Mouse (Mus musculus): Measurements from ENCODE around the gene Clec4e. TPM values are rescaled to one million over a fixed set of nuclear protein-coding genes. Genes with fewer than 3 reads are reported as not detected.
"Not testable (repeated sequence)": the region's sequence is repeated elsewhere in the genome, so short reads cannot be mapped to it uniquely, and the experiment has no call there.

Clec4e gene
- 1.1 and 1.2 TPM in 2 replicates for polyA plus RNA-seq (2015; fragmentation: Nextera tagmentation; extraction: Ambion mirVana)

GRCm38 (mm10) chr6:123289753-123290152 lies at the start of gene Clec4e:
Gene Clec4e (minus strand): TSS chr6:123289870.
- Histone ChIP-seq H3K4me1 (replicated peaks) (peaks cover 35% of the 10 kb centered on the region), H3K27me3 (no peaks in the 10 kb centered on the region), H3K4me3 (replicated peaks) (no peak within 1 kb of the TSS), H3K27ac (replicated peaks) (peak within 1 kb of the TSS; percentile 42; the same call in 1 of the 2 replicates), H3K9me3 (replicated peaks) (no peaks in the 10 kb centered on the region), H3K36me3 (replicated peaks) (no peaks in the 10 kb centered on the region), H3K4me2 (peak within 1 kb of the TSS; percentile 25; the same call in 1 of the 2 replicates), H3K9ac (no peak within 1 kb of the TSS)
- no peak for ATAC-seq (ENCODE audit: insufficient read depth)
- 33% methylated on average over 4 of the region's 4 CpGs for WGBS (ENCODE audit: insufficient replicate concordance)

GRCm38 (mm10) chr6:123332503-123332902 lies 42.8 kb upstream of the Clec4e start:
- Histone ChIP-seq H3K4me3 (replicated peaks) (no peak overlapping the region), H3K9me3 (replicated peaks) (no peaks in the 10 kb centered on the region), H3K27ac (replicated peaks) (no peak overlapping the region), H3K27me3 (no peaks in the 10 kb centered on the region), H3K4me2 (no peak overlapping the region), H3K4me1 (replicated peaks) (no peaks in the 10 kb centered on the region), H3K9ac (no peak overlapping the region), H3K36me3 (replicated peaks) (no peaks in the 10 kb centered on the region)
- 41% methylated on average over 2 of the region's 2 CpGs for WGBS (ENCODE audit: insufficient replicate concordance)
- ATAC-seq (ENCODE audit: insufficient read depth) = no peak

- 70% methylated on average over 2 of the region's 2 CpGs for WGBS (ENCODE audit: insufficient replicate concordance)
- H3K27ac ChIP-seq (replicated peaks) = no peak within 1 kb of the TSS
- ATAC-seq (ENCODE audit: insufficient read depth) = no peak
- no peak within 1 kb of the TSS for H3K4me2 ChIP-seq
- no peak within 1 kb of the TSS for H3K4me3 ChIP-seq (replicated peaks)
- H3K4me1 ChIP-seq (replicated peaks) = peaks cover 11% of the 10 kb centered on the region
- no peaks in the 10 kb centered on the region for H3K36me3 ChIP-seq (replicated peaks)
- H3K9ac ChIP-seq = no peak within 1 kb of the TSS
- H3K27me3 ChIP-seq = no peaks in the 10 kb centered on the region
- H3K9me3 ChIP-seq (replicated peaks) = no peaks in the 10 kb centered on the region
Measured at GRCm38 (mm10) chr6:123308033-123308432, 18.4 kb upstream of the Clec4e start, which contains the start of gene Vmn2r19. Gene Vmn2r19 (plus strand): TSS chr6:123308333.

GRCm38 (mm10) chr6:123306315-123306714 lies 16.6 kb upstream of the Clec4e start:
- not testable (repeated sequence) for H3K9ac ChIP-seq; H3K27me3 ChIP-seq; H3K4me2 ChIP-seq; H3K9me3 ChIP-seq (replicated peaks); H3K27ac ChIP-seq (replicated peaks); H3K4me3 ChIP-seq (replicated peaks); H3K36me3 ChIP-seq (replicated peaks)
- 31% methylated on average over 7 of the region's 7 CpGs for WGBS (ENCODE audit: insufficient replicate concordance)
- peaks cover 11% of the 10 kb centered on the region for H3K4me1 ChIP-seq (replicated peaks)
- ATAC-seq (ENCODE audit: insufficient read depth) = peak; percentile 49; the same call in 1 of the 2 replicates

GRCm38 (mm10) chr6:123296687-123297086 lies 7.0 kb upstream of the Clec4e start:
- ATAC-seq (ENCODE audit: insufficient read depth) = no peak
- Histone ChIP-seq H3K27ac (replicated peaks) (no peak overlapping the region), H3K9me3 (replicated peaks) (no peaks in the 10 kb centered on the region), H3K4me3 (replicated peaks) (no peak overlapping the region; the same call in 1 of the 2 replicates), H3K36me3 (replicated peaks) (no peaks in the 10 kb centered on the region), H3K4me1 (replicated peaks) (peaks cover 31% of the 10 kb centered on the region), H3K27me3 (no peaks in the 10 kb centered on the region), H3K4me2 (no peak overlapping the region), H3K9ac (no peak overlapping the region)
- 37% methylated on average over 1 of the region's 1 CpGs for whole genome bisulfite sequencing (ENCODE audit: insufficient replicate concordance)

- H3K9ac ChIP-seq; H3K36me3 ChIP-seq (replicated peaks); H3K9me3 ChIP-seq (replicated peaks); H3K4me3 ChIP-seq (replicated peaks); H3K27me3 ChIP-seq: not testable (repeated sequence)
- ATAC-seq (ENCODE audit: insufficient read depth) = peak; percentile 33
- peak overlapping the region; percentile 55 for H3K4me2 ChIP-seq
- H3K27ac ChIP-seq (replicated peaks) = peak overlapping the region; percentile 88
- 36% methylated on average over 11 of the region's 11 CpGs for WGBS (ENCODE audit: insufficient replicate concordance)
- H3K4me1 ChIP-seq (replicated peaks) = peaks cover 51% of the 10 kb centered on the region
Measured at GRCm38 (mm10) chr6:123293509-123293908, 3.8 kb upstream of the Clec4e start.

GRCm38 (mm10) chr6:123292751-123293400 lies 3.2 kb upstream of the Clec4e start:
- peak overlapping the region; percentile 41; the same call in 1 of the 2 replicates for H3K9ac ChIP-seq

GRCm38 (mm10) chr6:123288931-123289330 lies 739 bp downstream of the Clec4e start:
- H3K4me3 ChIP-seq (replicated peaks) = no peak overlapping the region
- H3K9me3 ChIP-seq (replicated peaks) = no peaks in the 10 kb centered on the region
- H3K9ac ChIP-seq = no peak overlapping the region
- peak overlapping the region; percentile 42; the same call in 1 of the 2 replicates for H3K27ac ChIP-seq (replicated peaks)
- no peaks in the 10 kb centered on the region for H3K36me3 ChIP-seq (replicated peaks)
- peaks cover 31% of the 10 kb centered on the region for H3K4me1 ChIP-seq (replicated peaks)
- H3K4me2 ChIP-seq = peak overlapping the region; percentile 25; the same call in 1 of the 2 replicates
- 21% methylated on average over 10 of the region's 10 CpGs for WGBS (ENCODE audit: insufficient replicate concordance)
- ATAC-seq (ENCODE audit: insufficient read depth) = no peak
- H3K27me3 ChIP-seq = no peaks in the 10 kb centered on the region

More at GRCm38 (mm10) chr6:123292751-123293400, 3.2 kb upstream of the Clec4e start:
- Histone ChIP-seq H3K27me3 (no peaks in the 10 kb centered on the region), H3K27ac (replicated peaks) (peak overlapping the region; percentile 99), H3K4me3 (replicated peaks) (0 out of 2 replicates have a peak overlapping the region, but pooled peaks have one; percentile 13), H3K9me3 (replicated peaks) (no peaks in the 10 kb centered on the region), H3K4me1 (replicated peaks) (peaks cover 51% of the 10 kb centered on the region), H3K36me3 (replicated peaks) (no peaks in the 10 kb centered on the region), H3K4me2 (peak overlapping the region; percentile 59)
- 67% methylated on average over 1 of the region's 1 CpGs for WGBS (ENCODE audit: insufficient replicate concordance)
- ATAC-seq (ENCODE audit: insufficient read depth) = peak; percentile 99

GRCm38 (mm10) chr6:123286311-123286710 lies 3.4 kb downstream of the Clec4e start:
- Histone ChIP-seq H3K4me1 (replicated peaks) (peaks cover 19% of the 10 kb centered on the region), H3K27ac (replicated peaks) (no peak overlapping the region), H3K36me3 (replicated peaks) (no peaks in the 10 kb centered on the region), H3K4me2 (no peak overlapping the region), H3K9ac (no peak overlapping the region), H3K9me3 (replicated peaks) (no peaks in the 10 kb centered on the region), H3K27me3 (no peaks in the 10 kb centered on the region), H3K4me3 (replicated peaks) (no peak overlapping the region)
- ATAC-seq (ENCODE audit: insufficient read depth) = no peak
- 21% methylated on average over 2 of the region's 2 CpGs for WGBS (ENCODE audit: insufficient replicate concordance)

GRCm38 (mm10) chr6:123279443-123279842 lies 10.2 kb downstream of the Clec4e start:
- H3K4me3 ChIP-seq (replicated peaks) = no peak overlapping the region
- no peak overlapping the region for H3K4me2 ChIP-seq
- H3K9me3 ChIP-seq (replicated peaks) = no peaks in the 10 kb centered on the region
- 77% methylated on average over 2 of the region's 2 CpGs for WGBS (ENCODE audit: insufficient replicate concordance)
- H3K27me3 ChIP-seq = no peaks in the 10 kb centered on the region
- no peaks in the 10 kb centered on the region for H3K4me1 ChIP-seq (replicated peaks)
- no peak for ATAC-seq (ENCODE audit: insufficient read depth)
- H3K36me3 ChIP-seq (replicated peaks) = no peaks in the 10 kb centered on the region
- H3K9ac ChIP-seq = no peak overlapping the region
- H3K27ac ChIP-seq (replicated peaks) = no peak overlapping the region

GRCm38 (mm10) chr6:123266945-123267344 lies 22.7 kb downstream of the Clec4e start:
- 18% methylated on average over 5 of the region's 5 CpGs for WGBS (ENCODE audit: insufficient replicate concordance)
- no peak overlapping the region for H3K4me2 ChIP-seq
- H3K27ac ChIP-seq (replicated peaks) = no peak overlapping the region
- H3K36me3 ChIP-seq (replicated peaks) = no peaks in the 10 kb centered on the region
- no peak overlapping the region for H3K9ac ChIP-seq
- H3K9me3 ChIP-seq (replicated peaks) = no peaks in the 10 kb centered on the region
- no peaks in the 10 kb centered on the region for H3K27me3 ChIP-seq
- H3K4me1 ChIP-seq (replicated peaks) = peaks cover 21% of the 10 kb centered on the region
- no peak overlapping the region for H3K4me3 ChIP-seq (replicated peaks)
- ATAC-seq (ENCODE audit: insufficient read depth) = 0 out of 2 replicates have a peak, but pooled peaks have one; percentile 20

All from liver, embryonic 15.5 days (tissue).